Mouse (Mus musculus): ENCODE results near the gene Ppdpf.
"Not testable (repeated sequence)": the region's sequence is repeated elsewhere in the genome, so short reads cannot be mapped to it uniquely, and the experiment has no call there.

Gene Ppdpf

GRCm38 (mm10) chr2:181159091-181159514 is 27.9 kb upstream of the Ppdpf start:
- ATAC-seq (ENCODE audit: low TSS enrichment): peak; percentile 48

DNA sequence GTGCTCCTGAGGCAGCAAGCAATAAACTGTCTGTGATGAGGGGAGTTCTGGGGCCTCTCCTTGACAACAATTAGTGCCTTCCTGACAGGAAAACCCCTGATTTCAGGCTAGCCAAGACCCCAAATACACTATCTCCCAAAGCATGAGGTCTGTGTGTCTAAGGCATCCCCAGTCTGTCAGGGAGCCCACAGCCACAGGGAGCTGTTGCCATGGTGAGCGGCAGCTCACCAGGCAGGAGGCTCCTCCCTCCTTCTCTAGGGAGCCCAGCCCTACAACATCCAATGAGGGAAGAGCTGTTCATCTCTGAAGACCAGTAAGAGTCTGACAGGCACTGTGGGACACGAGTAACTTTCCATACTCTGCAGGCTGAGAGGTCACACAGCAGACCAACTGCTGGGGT is 27.3 kb upstream of the Ppdpf start:
- peak; percentile 75 for ATAC-seq (ENCODE audit: low TSS enrichment)

- ATAC-seq (ENCODE audit: low TSS enrichment): no peak
Observed at GRCm38 (mm10) chr2:181160821-181161220, 26.2 kb upstream of the Ppdpf start.

GRCm38 (mm10) chr2:181166469-181166868 is 20.6 kb upstream of the Ppdpf start:
- ATAC-seq (ENCODE audit: low TSS enrichment): no peak

GRCm38 (mm10) chr2:181174646-181175045 is 12.4 kb upstream of the Ppdpf start:
- peak; percentile 85 for ATAC-seq (ENCODE audit: low TSS enrichment)

- no peak for ATAC-seq (ENCODE audit: low TSS enrichment)
Observed at GRCm38 (mm10) chr2:181178015-181178414, 9.0 kb upstream of the Ppdpf start.

- ATAC-seq (ENCODE audit: low TSS enrichment): no peak
Observed at GRCm38 (mm10) chr2:181178471-181178870, 8.6 kb upstream of the Ppdpf start.

DNA sequence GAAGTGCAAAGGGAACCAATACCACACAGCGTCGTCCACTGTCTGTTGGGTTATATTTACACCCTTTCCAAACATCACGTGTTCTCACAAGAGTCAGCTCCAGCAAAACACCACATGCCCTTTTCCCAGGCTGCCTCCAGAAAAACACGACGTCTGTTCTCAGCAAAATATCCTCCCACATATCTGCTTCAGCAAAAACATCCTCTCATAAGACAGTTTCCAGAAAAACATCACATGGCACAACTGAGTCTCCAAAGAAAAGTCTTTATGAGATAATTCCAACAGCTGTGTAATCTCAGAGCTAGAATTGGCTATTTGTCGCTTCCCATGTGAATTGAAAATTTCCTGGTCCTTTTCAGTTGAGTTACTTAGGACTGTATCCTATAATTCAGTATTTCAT is 6.1 kb upstream of the Ppdpf start:
- no peak; the same call in 1 of the 2 replicates for ATAC-seq (ENCODE audit: low TSS enrichment)

DNA sequence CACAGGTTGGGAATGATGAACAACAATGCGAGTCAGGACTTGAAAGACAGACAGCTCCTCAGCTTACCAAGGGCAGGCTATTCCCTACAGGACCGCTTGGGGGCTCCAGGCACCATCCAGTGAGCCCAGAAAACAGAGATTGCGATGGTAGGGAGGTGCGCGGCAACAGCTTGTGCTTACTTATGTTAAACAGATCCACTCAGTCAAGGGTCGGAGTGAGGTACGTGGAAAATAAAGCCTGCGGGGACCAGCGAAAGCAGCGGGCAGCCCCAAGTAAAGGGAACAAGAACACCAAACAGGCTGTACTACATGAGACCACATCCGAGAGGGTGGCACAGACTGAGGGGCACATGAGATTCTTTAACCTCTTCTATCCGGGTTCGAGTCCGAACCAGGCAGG is 412 bp upstream of the Ppdpf start:
- peak; percentile 82 for ATAC-seq (ENCODE audit: low TSS enrichment)

- no peak for ATAC-seq (ENCODE audit: low TSS enrichment)
Observed at GRCm38 (mm10) chr2:181188681-181189080, 1.6 kb downstream of the Ppdpf start.

GRCm38 (mm10) chr2:181189321-181189720 is 2.3 kb downstream of the Ppdpf start:
- no peak for ATAC-seq (ENCODE audit: low TSS enrichment)

DNA sequence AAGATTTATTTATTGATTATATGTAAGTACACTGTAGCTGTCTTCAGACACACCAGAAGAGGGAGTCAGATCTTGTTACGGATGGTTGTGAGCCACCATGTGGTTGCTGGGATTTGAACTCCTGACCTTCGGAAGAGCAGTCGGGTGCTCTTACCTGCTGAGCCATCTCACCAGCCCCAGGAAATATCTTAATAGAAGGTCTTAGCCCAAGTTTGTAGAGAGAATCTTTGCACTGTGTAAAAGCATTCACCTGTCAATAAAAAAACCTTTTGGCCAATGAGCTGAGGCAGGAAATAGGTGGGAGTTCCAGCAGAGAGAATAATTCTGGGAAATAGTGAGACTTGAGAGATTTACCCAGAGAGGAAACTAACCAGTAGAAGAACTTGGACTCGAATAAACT is 4.3 kb downstream of the Ppdpf start:
- not testable (repeated sequence) for ATAC-seq (ENCODE audit: low TSS enrichment)

DNA sequence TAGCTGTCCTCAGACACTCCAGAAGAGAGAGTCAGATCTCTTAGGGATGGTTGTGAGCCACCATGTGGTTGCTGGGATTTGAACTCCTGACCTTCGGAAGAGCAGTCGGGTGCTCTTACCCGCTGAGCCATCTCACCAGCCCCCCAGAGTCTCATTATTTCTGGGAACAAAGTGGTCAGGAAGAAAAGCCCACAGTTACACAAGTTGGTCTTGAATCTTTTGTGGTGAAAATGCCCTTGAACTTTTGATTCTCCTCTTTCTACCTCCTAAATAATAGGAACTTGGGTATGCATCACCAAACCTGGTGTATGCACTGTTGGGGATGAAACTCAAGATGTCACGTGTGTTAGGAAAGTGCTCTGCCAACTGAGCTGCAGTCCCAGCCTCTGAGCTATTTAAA is 4.9 kb downstream of the Ppdpf start:
- no peak for ATAC-seq (ENCODE audit: low TSS enrichment)

DNA sequence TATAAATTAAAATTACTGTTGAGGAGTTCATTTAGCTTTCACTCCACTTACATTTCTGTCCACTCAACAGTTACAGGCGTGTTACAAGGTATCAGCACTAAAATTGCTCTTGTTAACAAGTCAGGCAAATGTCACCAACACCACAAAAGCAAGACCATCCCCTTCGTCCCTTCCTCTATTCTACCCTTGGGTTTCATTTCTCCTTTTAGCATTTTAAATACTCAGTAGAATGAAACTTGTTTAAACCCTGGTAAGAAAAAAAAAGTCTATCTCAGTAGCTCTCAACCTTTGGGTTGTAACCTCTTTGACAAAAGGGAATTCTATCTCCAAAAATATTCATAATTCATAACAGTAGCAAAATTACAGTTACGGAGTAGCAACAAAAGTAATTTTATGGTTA is 6.0 kb downstream of the Ppdpf start:
- no peak for ATAC-seq (ENCODE audit: low TSS enrichment)

- no peak for ATAC-seq (ENCODE audit: low TSS enrichment)
Observed at GRCm38 (mm10) chr2:181196628-181197300, 9.7 kb downstream of the Ppdpf start.

GRCm38 (mm10) chr2:181201606-181202005 is 14.6 kb downstream of the Ppdpf start:
- ATAC-seq (ENCODE audit: low TSS enrichment): no peak

GRCm38 (mm10) chr2:181202422-181202821 is 15.4 kb downstream of the Ppdpf start, which contains the start of gene Ptk6:
TSS of gene Ptk6 (minus strand) at chr2:181202789.
- ATAC-seq (ENCODE audit: low TSS enrichment): no peak

- no peak for ATAC-seq (ENCODE audit: low TSS enrichment)
Observed at GRCm38 (mm10) chr2:181202886-181203285, 15.8 kb downstream of the Ppdpf start.

- ATAC-seq (ENCODE audit: low TSS enrichment): no peak
Observed at GRCm38 (mm10) chr2:181205678-181206077, 18.6 kb downstream of the Ppdpf start.

GRCm38 (mm10) chr2:181206118-181206517 is 19.1 kb downstream of the Ppdpf start:
- ATAC-seq (ENCODE audit: low TSS enrichment): no peak

DNA sequence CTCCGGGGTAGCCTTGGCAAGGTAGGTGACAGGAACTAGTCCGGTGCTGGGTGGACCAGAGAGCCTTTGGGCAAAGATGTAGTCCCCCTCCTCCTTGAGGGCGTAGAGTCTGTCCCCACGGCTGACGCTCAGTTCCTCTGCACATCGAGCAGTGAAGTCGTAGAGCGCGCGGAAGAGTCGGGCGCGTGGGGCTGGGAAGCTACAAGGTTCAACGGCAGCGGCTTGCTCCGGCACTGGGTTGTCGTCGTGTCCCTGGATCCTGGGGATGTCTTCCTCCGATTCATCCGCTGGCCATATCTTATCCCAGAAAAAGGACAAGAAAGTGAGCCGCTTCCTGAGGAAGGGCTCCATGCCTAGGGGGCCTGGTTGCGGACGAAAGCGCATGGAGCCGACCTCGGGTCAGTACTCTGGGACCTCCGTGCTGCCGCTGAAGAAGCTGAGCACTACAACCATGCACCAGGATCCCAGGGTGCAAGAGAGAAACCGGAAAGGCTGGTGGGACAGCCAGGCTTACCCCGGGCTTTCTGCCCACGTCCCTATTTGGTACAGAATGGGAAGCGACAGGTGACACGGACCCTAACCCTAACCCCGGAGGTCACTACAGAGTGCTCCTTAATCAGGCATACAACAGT is 25.5 kb downstream of the Ppdpf start:
- no peak for ATAC-seq (ENCODE audit: low TSS enrichment)

GRCm38 (mm10) chr2:181213021-181213445 is 26.0 kb downstream of the Ppdpf start, which contains the start of gene Srms:
TSS of gene Srms (minus strand) at chr2:181213185.
- no peak for ATAC-seq (ENCODE audit: low TSS enrichment)

GRCm38 (mm10) chr2:181216037-181216436 is 29.0 kb downstream of the Ppdpf start:
- ATAC-seq (ENCODE audit: low TSS enrichment): no peak

Measured in frontal cortex, adult (tissue).